Mouse (Mus musculus) Patski (cell line): ENCODE measurements around the gene Hfe2. TPM values are rescaled to one million over a fixed set of nuclear protein-coding genes. Genes with fewer than 3 reads are reported as not detected.
A peak's percentile ranks its signal among the peaks of the same experiment; 100 is the strongest.
"Not testable (repeated sequence)": the region's sequence is repeated elsewhere in the genome, so short reads cannot be mapped to it uniquely, and the experiment has no call there.

Experiments
- ATAC-seq: fragments of 100-300 bp; one replicate; pipeline ENCODE4 v1.8.0; 2021
- CTCF ChIA-PET: fragments of 350-600 bp; sonication (Branson Sonifier 250); formaldehyde crosslinking; loops from one replicate; lab custom pipeline; 2022; ENCODE audit warnings: inconsistent platforms; lab: Charles Lee
- POLR2A ChIA-PET: fragments of 350-600 bp; sonication (Branson Sonifier 250); formaldehyde crosslinking; loops from one replicate; lab custom pipeline; 2022; ENCODE audit warnings: antibody characterized with exemption, inconsistent platforms; lab: Charles Lee
- DNase-seq: peaks from one replicate; pipeline ENCODE4 v3.0.0-alpha.2; 2011; ENCODE audit warnings: low read depth, low spot score
- H3K27me3 ChIP-seq: fragments of 371-371 bp; one replicate; pipeline ENCODE4 v1.5.1; 2021
- CTCF ChIP-seq: fragments of 100-300 bp; IDR thresholded peaks from one replicate; pipeline ENCODE4 v1.5.1; 2021
- in situ Hi-C: fragments of 300-500 bp; cut with MboI; formaldehyde crosslinking; loops from 3 replicates; pipeline ENCODE4 v1.11.1; 2018; ENCODE audit warnings: low pct_unique_long_range_greater_than_20kb, mixed read lengths
- polyA plus RNA-seq: library from polyadenylated mRNA; unstranded; gene quantifications from one replicate; pipeline ENCODE4 v1.2.3, GENCODE M21; 2021

Gene Hfe2
- not detected for polyA plus RNA-seq

- in situ Hi-C loops = no loop called here
- TF ChIP-seq CTCF = no peak
- H3K27me3 ChIP-seq = no peaks in the 10 kb centered on the region
- DNase-seq (no peak), ATAC-seq (no peak)
- ChIA-PET CTCF (interaction anchor here (0.6 to 2.4 kb wide), 6 partner anchors 10 to 63 kb away, joined by 3 to 14 read pairs (median 6); no protein-coding TSS in a partner anchor), POLR2A (interaction anchor here (1.5 kb wide), 1 partner anchor 23 kb away, joined by 4 read pairs; no protein-coding TSS in a partner anchor)
These were observed at the start of gene Hfe2 for GRCm38 (mm10) chr3:96524914-96525313. TSS of gene Hfe2 (plus strand) at chr3:96525172.

GRCm38 (mm10) chr3:96477084-96477483 lies 47.9 kb upstream of the Hfe2 start:
- in situ Hi-C loops = no loop called here
- no peak for TF ChIP-seq CTCF
- CTCF ChIA-PET = interaction anchor here (1.5 kb wide), 1 partner anchor 36 kb away, joined by 3 read pairs; no protein-coding TSS in a partner anchor
- DNase-seq = no peak
- H3K27me3 ChIP-seq = no peaks in the 10 kb centered on the region
- POLR2A ChIA-PET = no interaction called here
- no peak for ATAC-seq

GRCm38 (mm10) chr3:96477558-96477957 lies 47.4 kb upstream of the Hfe2 start:
- H3K27me3 ChIP-seq = no peaks in the 10 kb centered on the region
- DNase-seq (no peak), ATAC-seq (no peak)
- in situ Hi-C loops = no loop called here
- ChIA-PET CTCF (interaction anchor here (1.5 kb wide), 1 partner anchor 36 kb away, joined by 3 read pairs; no protein-coding TSS in a partner anchor), POLR2A (no interaction called here)
- TF ChIP-seq CTCF = no peak

GRCm38 (mm10) chr3:96479249-96479648 lies 45.7 kb upstream of the Hfe2 start:
- H3K27me3 ChIP-seq = no peaks in the 10 kb centered on the region
- in situ Hi-C loops = no loop called here
- no peak for TF ChIP-seq CTCF
- POLR2A ChIA-PET = no interaction called here
- no peak for ATAC-seq
- DNase-seq = no peak
- CTCF ChIA-PET = no interaction called here

DNA sequence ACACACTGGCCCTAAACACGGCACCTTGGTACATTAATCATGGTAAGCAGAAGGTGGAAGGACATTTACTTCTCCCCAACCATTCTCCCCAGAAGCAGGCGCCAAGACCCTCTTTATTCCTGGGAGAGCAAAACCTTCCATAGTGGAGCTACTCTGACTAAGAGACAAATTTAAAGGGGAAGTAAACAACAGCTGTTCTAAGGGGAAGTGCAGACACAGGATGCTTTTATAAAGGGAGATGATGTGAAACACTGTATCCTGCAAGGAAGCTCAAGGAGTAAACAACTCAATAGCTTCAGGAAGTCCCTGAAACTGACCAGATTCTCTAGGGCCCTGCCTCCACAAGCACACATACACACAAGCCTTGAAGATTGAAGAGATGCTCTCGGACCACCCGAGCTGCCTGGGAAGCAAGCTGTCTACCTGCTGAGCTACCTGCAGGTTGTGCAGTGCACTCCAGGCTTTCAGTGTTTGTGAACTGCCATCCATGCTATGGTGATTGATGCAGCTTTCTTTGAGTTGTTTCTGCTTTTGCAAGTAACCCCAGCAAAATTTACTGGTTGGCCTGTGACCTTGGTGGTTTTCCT lies 44.2 kb upstream of the Hfe2 start:
- CTCF ChIA-PET = interaction anchor here (1.1 to 1.2 kb wide), 2 partner anchors 16 to 20 kb away, joined by 3 read pairs; no protein-coding TSS in a partner anchor
- in situ Hi-C loops = loop anchor here (10.0 kb wide), 1 partner anchor 56 kb away; no protein-coding TSS in a partner anchor
- no peak for TF ChIP-seq CTCF
- no peak for DNase-seq
- ATAC-seq = no peak
- POLR2A ChIA-PET = no interaction called here
- H3K27me3 ChIP-seq = no peaks in the 10 kb centered on the region

DNA sequence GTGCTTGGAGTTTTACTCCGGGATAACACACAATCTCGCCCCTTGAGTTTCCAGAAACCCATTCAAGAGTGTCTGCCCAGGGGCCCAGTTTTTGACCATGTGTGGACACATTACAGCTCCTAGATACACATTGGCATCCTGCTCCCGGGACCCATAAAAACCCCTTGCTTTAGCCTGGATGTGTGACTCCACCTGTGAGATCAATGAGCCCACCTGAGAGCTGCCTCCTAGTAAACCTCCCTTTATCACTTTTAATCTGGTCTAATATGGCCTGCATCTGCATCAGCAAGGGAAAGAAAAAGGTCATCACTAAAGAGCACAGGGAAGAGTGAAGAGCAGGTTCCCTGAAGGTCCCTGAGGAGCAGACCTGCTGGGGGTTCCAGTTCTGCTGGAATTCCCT lies 43.1 kb upstream of the Hfe2 start:
- ChIA-PET CTCF (no interaction called here), POLR2A (interaction anchor here (1.1 kb wide), 1 partner anchor 14 kb away, joined by 4 read pairs; no protein-coding TSS in a partner anchor)
- no peak for ATAC-seq
- DNase-seq = no peak
- in situ Hi-C loops = loop anchor here (10.0 kb wide), 1 partner anchor 57 kb away; no protein-coding TSS in a partner anchor
- H3K27me3 ChIP-seq = no peaks in the 10 kb centered on the region
- no peak for TF ChIP-seq CTCF

DNA sequence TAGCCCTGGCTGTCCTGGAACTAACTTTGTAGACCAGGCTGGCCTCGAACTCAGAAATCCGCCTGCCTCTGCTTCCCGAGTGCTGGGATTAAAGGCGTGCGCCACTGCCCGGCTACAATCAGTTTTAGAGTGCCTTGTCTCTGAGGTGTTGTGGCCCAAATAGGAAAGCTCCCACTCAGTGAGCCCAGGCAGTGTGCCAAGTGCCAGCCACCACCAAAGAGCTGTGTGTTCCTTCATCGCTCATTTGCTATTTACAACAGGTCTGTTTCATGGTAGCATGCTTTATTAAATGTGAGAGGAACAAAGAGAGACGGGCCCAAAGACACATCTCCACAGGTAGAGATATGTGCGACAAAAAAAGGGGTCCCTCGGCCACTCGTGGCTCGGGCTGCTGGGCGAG lies 42.5 kb upstream of the Hfe2 start:
- ChIA-PET POLR2A (interaction anchor here (1.1 kb wide), 1 partner anchor 13 kb away, joined by 4 read pairs; no protein-coding TSS in a partner anchor), CTCF (interaction anchor here (1.7 kb wide), 1 partner anchor 20 kb away, joined by 3 read pairs; no protein-coding TSS in a partner anchor)
- ATAC-seq (no peak), DNase-seq (no peak)
- no peak for TF ChIP-seq CTCF
- H3K27me3 ChIP-seq = no peaks in the 10 kb centered on the region
- in situ Hi-C loops = loop anchor here (10.0 kb wide), 1 partner anchor 58 kb away; no protein-coding TSS in a partner anchor

DNA sequence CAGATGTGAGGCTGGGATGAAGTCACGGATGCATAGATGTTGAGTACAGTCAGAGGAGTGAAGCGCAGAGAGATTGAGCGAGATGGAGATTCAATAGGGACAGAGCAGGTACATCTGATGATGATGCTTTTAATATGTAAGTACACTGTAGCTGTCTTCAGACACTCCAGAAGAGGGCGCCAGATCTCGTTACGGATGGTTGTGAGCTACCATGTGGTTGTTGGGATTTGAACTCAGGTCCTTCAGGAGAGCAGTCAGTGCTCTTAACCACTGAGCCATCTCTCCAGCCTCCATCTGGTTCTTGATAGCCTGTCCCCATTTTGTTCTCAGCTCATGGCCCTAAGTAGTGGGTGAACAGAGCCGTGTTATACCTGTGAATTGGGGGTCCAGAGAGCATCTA lies 41.9 kb upstream of the Hfe2 start:
- ATAC-seq, H3K27me3 ChIP-seq, DNase-seq: not testable (repeated sequence)
- peak; percentile 60 for TF ChIP-seq CTCF
- ChIA-PET CTCF (interaction anchor here (1.2 to 1.7 kb wide), 2 partner anchors 20 to 41 kb away, joined by 3 read pairs; no protein-coding TSS in a partner anchor), POLR2A (interaction anchor here (0.5 to 1.1 kb wide), 3 partner anchors 12 to 588 kb away, joined by 3 to 4 read pairs (median 4); no protein-coding TSS in a partner anchor)
- in situ Hi-C loops = loop anchor here (10.0 kb wide), 1 partner anchor 58 kb away; no protein-coding TSS in a partner anchor

GRCm38 (mm10) chr3:96483946-96484345 lies 41.0 kb upstream of the Hfe2 start:
- H3K27me3 ChIP-seq = no peaks in the 10 kb centered on the region
- in situ Hi-C loops = loop anchor here (10.0 kb wide), 1 partner anchor 59 kb away; no protein-coding TSS in a partner anchor
- DNase-seq (no peak), ATAC-seq (no peak)
- POLR2A ChIA-PET = no interaction called here
- TF ChIP-seq CTCF = no peak
- CTCF ChIA-PET = interaction anchor here (0.6 to 1.8 kb wide), 6 partner anchors 18 to 159 kb away, joined by 3 to 4 read pairs (median 3); no protein-coding TSS in a partner anchor

DNA sequence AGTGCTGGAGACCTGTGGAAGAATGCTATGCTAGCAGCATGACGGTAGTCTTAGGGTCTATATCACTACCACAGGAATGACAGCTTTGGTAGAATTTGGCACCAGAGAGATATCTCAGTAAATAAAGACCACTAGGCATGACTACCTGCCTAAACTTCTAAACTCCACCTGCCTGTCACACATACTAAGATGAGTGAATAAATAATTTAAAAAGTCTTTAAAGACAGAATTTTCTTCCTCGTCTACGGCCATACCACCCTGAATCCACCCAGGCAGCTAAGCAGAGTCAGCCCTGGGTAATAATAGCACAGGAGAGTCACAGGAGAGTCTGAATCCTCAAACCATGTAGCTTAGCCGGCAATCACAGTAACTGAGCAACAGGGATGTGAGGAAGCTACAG lies 40.1 kb upstream of the Hfe2 start:
- no peak for TF ChIP-seq CTCF
- POLR2A ChIA-PET = no interaction called here
- CTCF ChIA-PET = interaction anchor here (0.8 to 1.8 kb wide), 4 partner anchors 19 to 207 kb away, joined by 3 to 4 read pairs (median 4); no protein-coding TSS in a partner anchor

GRCm38 (mm10) chr3:96485361-96485760 lies 39.6 kb upstream of the Hfe2 start:
- CTCF ChIA-PET = interaction anchor here (0.8 to 1.8 kb wide), 3 partner anchors 19 to 208 kb away, joined by 4 read pairs; no protein-coding TSS in a partner anchor

More for the DNA sequence above, 40.1 kb upstream of the Hfe2 start:
- in situ Hi-C loops = loop anchor here (10.0 kb wide), 1 partner anchor 60 kb away; no protein-coding TSS in a partner anchor
- DNase-seq (no peak), ATAC-seq (no peak)
- H3K27me3 ChIP-seq = no peaks in the 10 kb centered on the region

GRCm38 (mm10) chr3:96486064-96486827 lies 38.7 kb upstream of the Hfe2 start:
- in situ Hi-C loops = loop anchor here (10.0 kb wide), 1 partner anchor 61 kb away; no protein-coding TSS in a partner anchor

More at GRCm38 (mm10) chr3:96485361-96485760, 39.6 kb upstream of the Hfe2 start:
- no peaks in the 10 kb centered on the region for H3K27me3 ChIP-seq
- ATAC-seq (no peak), DNase-seq (no peak)
- POLR2A ChIA-PET = no interaction called here
- in situ Hi-C loops = loop anchor here (10.0 kb wide), 1 partner anchor 61 kb away; no protein-coding TSS in a partner anchor
- no peak for TF ChIP-seq CTCF

DNA sequence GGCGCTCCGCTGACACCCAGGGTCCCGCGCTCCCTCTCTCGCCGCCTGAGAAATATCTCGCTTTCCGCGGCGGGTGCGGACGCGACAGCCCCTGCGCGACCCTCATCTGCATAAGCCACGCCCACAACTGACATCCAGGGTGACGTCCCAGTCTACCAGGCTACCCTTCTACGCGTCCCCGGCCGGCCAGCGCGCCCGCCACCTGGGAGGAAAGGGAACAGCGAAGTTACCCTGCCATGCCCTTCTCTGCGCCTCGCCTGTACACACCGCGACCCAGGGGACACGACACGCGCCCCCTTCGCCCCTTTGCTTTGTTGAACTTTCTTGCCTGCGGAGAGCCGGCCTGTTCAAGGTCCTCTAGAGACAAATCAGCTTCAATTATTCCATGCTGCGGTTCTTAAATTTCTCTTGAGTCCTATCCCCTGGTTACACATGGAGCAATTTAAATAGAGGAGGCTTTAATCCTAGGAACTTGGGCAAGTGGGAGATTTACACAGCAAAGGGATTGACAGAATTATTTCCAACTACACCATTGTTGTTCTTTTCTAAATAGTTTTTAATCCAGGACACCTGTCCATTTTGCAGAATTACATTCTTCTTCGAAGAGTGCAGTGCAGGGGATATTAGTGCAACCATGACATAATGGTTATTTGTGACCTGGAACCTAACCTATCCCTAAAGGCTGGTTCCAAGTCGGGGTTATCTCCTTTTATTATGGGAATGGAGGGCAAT lies 38.0 kb upstream of the Hfe2 start:
- POLR2A ChIA-PET = interaction anchor here (0.5 to 1.2 kb wide), 2 partner anchors 14 to 45 kb away, joined by 3 read pairs; no protein-coding TSS in a partner anchor
- in situ Hi-C loops = loop anchor here (10.0 kb wide), 1 partner anchor 62 kb away; no protein-coding TSS in a partner anchor
- CTCF ChIA-PET, DNase-seq, H3K27me3 ChIP-seq: not testable (repeated sequence)
- peak; percentile 37 for ATAC-seq

More at GRCm38 (mm10) chr3:96486064-96486827, 38.7 kb upstream of the Hfe2 start:
- ATAC-seq = peak; percentile 81
- POLR2A ChIA-PET = interaction anchor here (1.2 kb wide), 1 partner anchor 15 kb away, joined by 3 read pairs; no protein-coding TSS in a partner anchor
- CTCF ChIA-PET, H3K27me3 ChIP-seq, DNase-seq: not testable (repeated sequence)
